Mouse (Mus musculus) spleen, adult 2 months (tissue): ENCODE data around the gene Nek5. TPM values are rescaled to one million over a fixed set of nuclear protein-coding genes. Genes with fewer than 3 reads are reported as not detected.
A peak's percentile ranks its signal among the peaks of the same experiment; 100 is the strongest.

Source experiments
- DNase-seq, 2 experiments: peaks; one replicate each; pipeline versions ENCODE4 v3.0.0 to v3.0.0-alpha.2; 2012 to 2021; ENCODE audit warnings: low spot score in 2 of 2, low read depth in 1 of 2
- H3K27ac ChIP-seq: fragments of 200-500 bp; 2 replicates; pipeline ENCODE4 v1.5.1; 2012; ENCODE audit warnings: low read length, inconsistent platforms; ENCODE audit not compliant: insufficient read depth
- H3K27me3 ChIP-seq: fragments of 200-500 bp; 2 replicates; pipeline ENCODE4 v1.6.1; 2012; ENCODE audit warnings: mild to moderate bottlenecking, moderate library complexity, low read length, inconsistent platforms; ENCODE audit not compliant: control insufficient read depth, insufficient read depth
- H3K36me3 ChIP-seq: fragments of 200-500 bp; 2 replicates; pipeline ENCODE4 v1.6.1; 2012; ENCODE audit warnings: mild to moderate bottlenecking, low read length, inconsistent platforms; ENCODE audit not compliant: control insufficient read depth, insufficient read depth
- H3K4me1 ChIP-seq: fragments of 200-500 bp; 2 replicates; pipeline ENCODE4 v1.6.1; 2011; ENCODE audit warnings: inconsistent platforms; ENCODE audit not compliant: control insufficient read depth, insufficient read depth, insufficient read length
- H3K4me3 ChIP-seq: fragments of 200-500 bp; 2 replicates; pipeline ENCODE4 v1.5.1; 2011; ENCODE audit warnings: mild to moderate bottlenecking, inconsistent platforms; ENCODE audit not compliant: insufficient read depth, insufficient read length; ENCODE audit errors: extremely low read depth
- CTCF ChIP-seq: fragments of 200-500 bp; IDR thresholded peaks from 2 replicates; pipeline ENCODE4 v1.5.1; 2011; ENCODE audit warnings: mild to moderate bottlenecking, inconsistent platforms; ENCODE audit not compliant: insufficient read depth, insufficient read length, insufficient replicate concordance; ENCODE audit errors: extremely low read depth
- POLR2A ChIP-seq: fragments of 200-500 bp; IDR thresholded peaks from 2 replicates; pipeline ENCODE4 v1.6.1; 2011; ENCODE audit warnings: low read depth, low read length, inconsistent platforms
- WGBS: fragments of 180-500 bp; shearing (Covaris S2); methylation state at CpG from one replicate; pipeline ENCODE4 v1.1.7; 2018; 5-methylcytosine and 5-hydroxymethylcytosine counted together
- polyA plus RNA-seq: library from polyadenylated mRNA; depleted of rRNA; stranded (reverse); fragments of >200 nt; gene quantifications from 2 replicates; pipeline ENCODE4 v1.2.3, GENCODE M21; 2012; rRNA removed

Gene Nek5
- not detected in 2 replicates for polyA plus RNA-seq

- TF ChIP-seq CTCF (no peak), POLR2A (no peak)
- H3K4me1 ChIP-seq = no peaks in the 10 kb centered on the region
- H3K27me3 ChIP-seq = no peaks in the 10 kb centered on the region
- DNase-seq = peak; percentile 26 to 41
- H3K36me3 ChIP-seq = no peaks in the 10 kb centered on the region
- H3K4me3 ChIP-seq = peak within 1 kb of the TSS; percentile 64
- 2% methylated on average over 29 of the region's 29 CpGs for WGBS
- no peak within 1 kb of the TSS for H3K27ac ChIP-seq
Measured at GRCm38 (mm10) chr8:22124220-22125152, at the start of gene Nek5. TSS of gene Nek5 (minus strand) at chr8:22125053.

- Histone ChIP-seq H3K4me1 (0 out of 2 replicates have a peak, but pooled peaks cover 4% of the 10 kb centered on the region), H3K27me3 (no peaks in the 10 kb centered on the region), H3K27ac (no peak overlapping the region), H3K4me3 (no peak overlapping the region), H3K36me3 (no peaks in the 10 kb centered on the region)
- DNase-seq = no peak
- TF ChIP-seq POLR2A = no peak
- TF ChIP-seq CTCF = no peak
- WGBS = 92% methylated on average over 5 of the region's 5 CpGs
Measured at GRCm38 (mm10) chr8:22169167-22169566, 44.3 kb upstream of the Nek5 start.

- Histone ChIP-seq H3K36me3 (no peaks in the 10 kb centered on the region), H3K27ac (peak within 1 kb of the TSS; percentile 43; the same call in 1 of the 2 replicates), H3K4me1 (0 out of 2 replicates have a peak, but pooled peaks cover 4% of the 10 kb centered on the region), H3K4me3 (peak within 1 kb of the TSS; percentile 64), H3K27me3 (no peaks in the 10 kb centered on the region)
- peak; percentile 75 to 90 for DNase-seq
- TF ChIP-seq CTCF = peak; percentile 28; the same call in 1 of the 2 replicates
- TF ChIP-seq POLR2A = no peak
- under 1% methylated on average over 43 of the region's 43 CpGs for WGBS
Measured at GRCm38 (mm10) chr8:22166080-22166603, 41.3 kb upstream of the Nek5 start, which contains the start of gene Nek3. TSS of gene Nek3 (minus strand) at chr8:22166435.

GRCm38 (mm10) chr8:22165251-22166079 lies 40.6 kb upstream of the Nek5 start:
- 0 out of 2 replicates have a peak, but pooled peaks cover 4% of the 10 kb centered on the region for H3K4me1 ChIP-seq
- no peak for DNase-seq
- H3K4me3 ChIP-seq = peak overlapping the region; percentile 64
- H3K27ac ChIP-seq = no peak overlapping the region
- TF ChIP-seq POLR2A = no peak
- TF ChIP-seq CTCF = no peak
- no peaks in the 10 kb centered on the region for H3K36me3 ChIP-seq
- no peaks in the 10 kb centered on the region for H3K27me3 ChIP-seq
- WGBS = 49% methylated on average over 10 of the region's 10 CpGs

- TF ChIP-seq POLR2A (no peak), CTCF (no peak)
- H3K4me3 ChIP-seq = no peak overlapping the region
- H3K36me3 ChIP-seq = no peaks in the 10 kb centered on the region
- H3K27me3 ChIP-seq = no peaks in the 10 kb centered on the region
- WGBS = 90% methylated on average over 10 of the region's 10 CpGs
- H3K4me1 ChIP-seq = 0 out of 2 replicates have a peak, but pooled peaks cover 4% of the 10 kb centered on the region
- DNase-seq = no peak
- no peak overlapping the region for H3K27ac ChIP-seq
Measured at GRCm38 (mm10) chr8:22164431-22164830, 39.6 kb upstream of the Nek5 start.

GRCm38 (mm10) chr8:22162206-22162605 lies 37.4 kb upstream of the Nek5 start:
- H3K4me1 ChIP-seq = 0 out of 2 replicates have a peak, but pooled peaks cover 4% of the 10 kb centered on the region
- DNase-seq = no peak
- H3K36me3 ChIP-seq = no peaks in the 10 kb centered on the region
- H3K27me3 ChIP-seq = no peaks in the 10 kb centered on the region
- no peak for TF ChIP-seq POLR2A
- TF ChIP-seq CTCF = no peak
- H3K4me3 ChIP-seq = no peak overlapping the region
- H3K27ac ChIP-seq = no peak overlapping the region
- WGBS = 92% methylated on average over 8 of the region's 8 CpGs
